Mouse (Mus musculus) activated CD4-positive, CD25-positive, alpha-beta regulatory T cell (primary cell): ENCODE data around the gene Gsdme. TPM values are rescaled to one million over a fixed set of nuclear protein-coding genes. Genes with fewer than 3 reads are reported as not detected.

ENCODE experiments used
- polyA plus RNA-seq, 2 experiments: library from polyadenylated mRNA; unstranded; fragments of 100-300 nt; shearing (Covaris generic); gene quantifications; one replicate each; pipeline ENCODE4 v1.2.1; 2017

Gsdme gene
- polyA plus RNA-seq = 1 to 10 TPM; 3.1 to 3.9 TPM

GRCm38 (mm10) chr6:50263670-50264069, at the start of gene Gsdme:
TSS of gene Gsdme (minus strand) at chr6:50263862.

Other genes starting within 250 kb of the Gsdme start
- gene Mpp6, start 153.6 kb downstream of the Gsdme start, polyA plus RNA-seq = 10 to 100 TPM; 36.6 to 49.2 TPM
- 10 to 100 TPM; 20.6 to 93.7 TPM for gene Osbpl3, start 192.3 kb upstream of the Gsdme start, polyA plus RNA-seq